Mouse (Mus musculus) left cerebral cortex, adult 11 months (tissue): ENCODE data around the gene Fut11.
A peak's percentile ranks its signal among the peaks of the same experiment; 100 is the strongest.

ENCODE experiments used
- DNase-seq: peaks from one replicate; pipeline ENCODE4 v3.0.0; 2022; ENCODE audit warnings: low spot score

Fut11 gene

DNA sequence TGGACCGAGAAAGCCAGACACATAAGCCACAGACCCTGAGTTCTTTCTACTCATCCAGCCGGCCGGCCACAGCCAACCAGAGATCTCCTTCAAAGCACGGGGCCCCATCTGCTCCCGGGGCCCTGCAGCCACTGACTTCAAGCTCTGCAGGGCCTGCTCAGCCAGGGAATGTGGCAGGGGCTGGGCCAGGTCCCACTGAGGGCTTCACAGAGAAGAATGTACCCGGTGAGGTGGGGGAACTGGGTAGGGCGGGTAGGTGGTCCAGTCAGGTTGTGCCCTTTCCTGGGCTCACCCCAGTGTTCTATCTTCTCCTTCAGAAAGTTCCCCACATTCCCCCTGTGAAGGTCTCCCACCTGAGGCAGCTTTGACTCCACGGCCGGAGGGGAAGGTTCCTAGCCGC is 23.7 kb downstream of the Fut11 start:
- no peak for DNase-seq

DNA sequence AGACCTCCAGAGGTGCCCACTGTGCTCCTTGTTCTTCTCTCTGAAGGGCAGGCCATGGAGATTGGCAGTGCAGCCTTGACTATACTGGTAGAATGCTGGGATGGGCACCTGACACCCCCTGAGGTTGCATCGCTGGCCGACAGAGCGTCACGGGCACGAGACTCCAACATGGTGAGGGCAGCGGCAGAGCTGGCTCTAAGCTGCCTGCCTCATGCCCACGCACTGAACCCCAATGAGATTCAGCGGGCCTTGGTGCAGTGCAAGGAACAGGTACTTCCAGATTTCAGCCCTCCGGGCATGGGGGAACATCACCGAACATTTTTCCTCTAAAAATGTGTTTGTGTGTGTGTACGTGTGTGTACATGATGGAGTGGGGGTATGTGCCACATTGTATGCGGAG is 25.0 kb downstream of the Fut11 start:
- DNase-seq, result no peak

GRCm38 (mm10) chr14:20721371-20721770 is 26.6 kb downstream of the Fut11 start:
- no peak for DNase-seq

DNA sequence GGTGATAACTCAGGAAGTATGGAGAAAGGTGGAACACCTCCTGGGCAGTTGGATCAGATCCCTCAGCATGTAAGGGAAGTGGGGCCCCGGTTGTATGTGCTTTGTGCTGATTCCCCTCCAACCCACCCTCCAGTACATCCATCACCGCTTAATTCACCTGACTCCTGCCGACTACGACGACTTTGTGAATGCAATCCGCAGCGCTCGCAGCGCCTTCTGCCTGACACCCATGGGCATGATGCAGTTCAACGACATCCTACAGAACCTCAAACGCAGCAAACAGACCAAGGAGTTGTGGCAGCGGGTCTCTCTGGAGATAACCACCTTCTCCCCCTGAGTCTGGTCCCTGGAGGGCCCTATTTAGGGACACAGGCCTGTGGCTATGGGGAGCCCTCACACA is 28.2 kb downstream of the Fut11 start:
- DNase-seq, result no peak

DNA sequence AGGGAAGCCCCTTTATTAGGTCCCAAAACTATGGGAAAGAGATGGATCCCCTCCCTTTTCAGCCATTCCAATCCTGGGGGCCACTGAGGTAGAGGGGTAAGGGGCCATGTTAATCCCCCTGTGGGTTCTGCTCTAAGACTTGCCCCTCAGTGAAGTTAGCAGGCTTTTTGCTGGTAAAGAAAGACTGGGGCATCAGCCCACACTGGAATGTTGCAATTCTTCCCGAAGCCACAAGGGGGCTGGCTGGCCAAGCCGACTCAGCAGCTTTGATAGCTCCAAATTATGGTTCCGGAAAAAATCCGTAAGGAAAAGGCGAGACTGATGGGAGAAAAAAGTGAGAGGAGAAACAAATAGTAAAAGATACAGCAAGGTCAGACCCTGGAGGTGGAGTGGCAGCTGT is 29.3 kb downstream of the Fut11 start:
- DNase-seq, result no peak

GRCm38 (mm10) chr14:20725660-20726339 is 31.0 kb downstream of the Fut11 start:
- no peak for DNase-seq

GRCm38 (mm10) chr14:20729871-20730270 is 35.1 kb downstream of the Fut11 start:
- no peak for DNase-seq

GRCm38 (mm10) chr14:20730853-20731602 is 36.3 kb downstream of the Fut11 start:
- DNase-seq, result no peak

- no peak for DNase-seq
Measured at GRCm38 (mm10) chr14:20733041-20733951, 38.5 kb downstream of the Fut11 start.

GRCm38 (mm10) chr14:20733952-20734774 is 39.4 kb downstream of the Fut11 start, which contains the start of gene Ndst2:
Gene Ndst2, minus strand, starts transcription at chr14:20734562.
- peak; percentile 79 for DNase-seq

GRCm38 (mm10) chr14:20735052-20735451 is 40.3 kb downstream of the Fut11 start:
- DNase-seq, result no peak

GRCm38 (mm10) chr14:20735892-20736390 is 41.2 kb downstream of the Fut11 start:
- DNase-seq, result no peak

DNA sequence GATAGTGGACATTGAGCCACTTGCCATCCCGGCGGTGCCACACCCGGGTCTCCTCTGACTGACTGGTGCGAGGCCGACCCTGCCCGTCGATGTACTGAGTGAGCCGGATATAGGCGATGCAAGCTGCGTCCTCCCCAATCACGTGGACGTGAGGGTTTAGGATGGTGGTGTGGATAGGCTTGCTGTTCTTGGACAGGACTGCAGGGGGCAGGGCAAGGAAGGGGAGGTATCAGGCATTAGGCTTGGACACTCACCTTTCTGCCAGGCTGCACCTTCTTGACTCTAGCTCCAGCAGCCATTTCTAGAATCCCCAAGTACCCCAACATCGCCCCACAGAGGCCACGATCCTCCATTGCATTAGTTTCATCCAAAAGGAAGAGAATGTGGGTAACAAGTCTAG is 42.5 kb downstream of the Fut11 start:
- DNase-seq, result no peak

- DNase-seq, result no peak
Measured at GRCm38 (mm10) chr14:20738511-20738910, 43.7 kb downstream of the Fut11 start.

DNA sequence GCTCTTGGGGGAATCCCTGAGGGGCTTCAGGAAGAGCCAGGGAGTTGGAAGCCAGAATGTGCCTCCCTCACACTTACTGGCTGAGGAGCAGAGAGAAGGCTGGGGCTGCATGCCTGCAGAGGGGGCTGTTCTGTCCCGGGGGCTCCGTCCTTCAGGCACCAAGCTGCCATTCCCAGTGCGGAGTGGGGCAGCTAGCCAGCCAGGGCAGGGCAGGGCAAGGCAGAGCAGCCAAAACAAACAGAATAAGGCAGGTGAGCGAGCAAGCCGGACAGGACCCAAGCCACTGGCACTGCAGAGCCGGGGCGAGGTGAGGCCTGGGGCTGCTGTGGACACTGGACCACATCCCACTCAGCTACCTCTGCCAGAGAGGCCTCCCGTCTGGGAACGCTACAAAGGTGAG is 46.5 kb downstream of the Fut11 start:
- no peak for DNase-seq

GRCm38 (mm10) chr14:20743614-20744013 is 48.8 kb downstream of the Fut11 start:
- DNase-seq, result no peak

- no peak for DNase-seq
Measured at GRCm38 (mm10) chr14:20746935-20747334, 52.2 kb downstream of the Fut11 start.

DNA sequence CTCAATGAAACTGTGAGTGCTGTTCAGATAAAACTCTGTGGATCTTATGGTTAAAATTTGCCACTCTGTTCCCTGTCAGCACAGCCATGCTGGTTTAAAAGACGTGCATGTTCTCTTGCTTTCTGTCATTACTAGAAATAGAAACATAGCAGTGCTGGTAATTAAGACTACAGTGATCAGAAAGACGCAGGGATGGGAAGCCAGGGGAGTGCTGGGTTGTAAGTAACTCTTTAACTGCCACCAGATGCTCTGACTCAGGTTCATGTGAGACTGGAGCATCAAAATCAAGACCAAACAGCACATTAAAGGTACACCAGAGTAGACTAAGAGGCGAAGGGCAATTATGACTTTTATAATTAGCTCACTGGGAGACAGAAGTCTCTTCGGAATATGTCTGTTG is 53.6 kb downstream of the Fut11 start:
- no peak for DNase-seq

DNA sequence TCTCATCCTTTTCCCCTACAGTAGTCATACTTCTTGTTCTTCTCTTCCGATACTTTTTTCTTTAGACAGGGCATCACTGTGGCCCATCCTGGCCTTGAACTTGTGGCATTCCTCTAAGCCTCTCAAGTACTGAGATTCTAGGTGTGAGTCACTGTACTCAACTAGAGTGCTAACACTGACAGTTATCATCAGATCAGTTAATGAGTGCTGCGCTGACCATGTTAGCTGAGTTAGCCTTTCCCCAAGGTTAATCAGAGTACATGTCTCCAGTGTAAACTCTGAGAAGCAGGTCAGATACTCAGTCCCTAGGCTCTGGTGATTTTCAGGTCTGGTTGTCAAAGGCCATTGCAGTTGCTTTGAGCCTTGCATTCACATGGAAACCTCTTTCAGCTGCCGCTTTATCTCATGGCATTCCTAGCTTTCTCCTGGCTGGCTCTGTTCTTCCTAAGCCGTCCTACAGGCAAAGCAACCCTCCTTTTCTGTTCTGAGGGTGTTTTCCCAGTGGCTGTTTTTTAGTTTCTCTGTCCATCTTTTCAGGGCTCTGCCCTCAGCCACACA is 54.8 kb downstream of the Fut11 start:
- DNase-seq, result no peak

DNA sequence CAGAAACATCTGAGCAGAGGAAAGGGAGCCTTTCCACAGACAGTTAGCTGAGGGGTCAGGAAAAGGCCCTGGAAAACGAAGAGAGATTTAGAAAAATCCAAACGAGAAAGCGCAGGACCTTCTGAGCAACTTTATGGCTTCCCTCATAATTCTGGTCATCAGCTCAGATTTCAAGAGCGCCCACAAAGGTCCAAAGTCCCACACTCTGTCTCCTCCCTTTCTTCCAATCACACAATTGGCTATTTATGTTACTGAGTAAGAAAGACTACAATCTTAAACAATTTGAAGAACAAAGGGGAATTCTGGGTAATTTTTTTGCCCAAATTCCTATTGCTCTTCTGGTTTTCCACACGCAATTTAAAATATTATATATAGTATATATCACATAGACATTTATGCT is 55.7 kb downstream of the Fut11 start:
- no peak for DNase-seq
